Mouse (Mus musculus) neural tube, embryonic 15.5 days (tissue): ENCODE results near the gene Gm28551. TPM values are rescaled to one million over a fixed set of nuclear protein-coding genes. Genes with fewer than 3 reads are reported as not detected.
"Not testable (repeated sequence)": the region's sequence is repeated elsewhere in the genome, so short reads cannot be mapped to it uniquely, and the experiment has no call there.

Experiments used
- ATAC-seq: fragments of 200-750 bp; cut with Nextera tagmentation; 2 replicates; pipeline ENCODE4 v1.8.0; 2017; ENCODE audit warnings: mild to moderate bottlenecking, moderate TSS enrichment, moderate library complexity; ENCODE audit not compliant: low FRiP score
- H3K27ac ChIP-seq: fragments of 300-500 bp; sonication (generic); replicated peaks from 2 replicates; pipeline ENCODE4 v1.5.1; 2015; ENCODE audit warnings: mild to moderate bottlenecking, inconsistent platforms
- H3K27me3 ChIP-seq: fragments of 300-500 bp; sonication (generic); replicated peaks from 2 replicates; pipeline ENCODE4 v1.6.1; 2015; ENCODE audit warnings: inconsistent platforms
- H3K36me3 ChIP-seq: fragments of 300-500 bp; sonication (generic); 2 replicates; pipeline ENCODE4 v1.6.1; 2015; ENCODE audit warnings: inconsistent platforms
- H3K4me1 ChIP-seq: fragments of 300-500 bp; sonication (generic); 2 replicates; pipeline ENCODE4 v1.6.1; 2015; ENCODE audit warnings: inconsistent platforms
- H3K4me2 ChIP-seq: fragments of 300-500 bp; sonication (generic); 2 replicates; pipeline ENCODE4 v1.6.1; 2015; ENCODE audit warnings: inconsistent platforms, mild to moderate bottlenecking, moderate library complexity
- H3K4me3 ChIP-seq: fragments of 300-500 bp; sonication (generic); replicated peaks from 2 replicates; pipeline ENCODE4 v1.5.1; 2015; ENCODE audit warnings: mild to moderate bottlenecking, inconsistent platforms
- H3K9ac ChIP-seq: fragments of 300-500 bp; sonication (generic); replicated peaks from 2 replicates; pipeline ENCODE4 v1.6.1; 2015; ENCODE audit warnings: mild to moderate bottlenecking, inconsistent platforms
- H3K9me3 ChIP-seq: fragments of 300-500 bp; sonication (generic); replicated peaks from 2 replicates; pipeline ENCODE4 v1.6.1; 2016; ENCODE audit warnings: inconsistent platforms
- WGBS: fragments of 180-500 bp; shearing (Covaris S2); methylation state at CpG from one replicate; pipeline ENCODE4 v1.1.7; 2015; ENCODE audit warnings: mixed read lengths; 5-methylcytosine and 5-hydroxymethylcytosine counted together
- polyA plus RNA-seq: library from polyadenylated mRNA; unstranded; fragments of >200 nt; fragmentation: Nextera tagmentation; extraction: Ambion mirVana; gene quantifications from 2 replicates; pipeline ENCODE4 v1.2.1, GENCODE M21; 2015

Gene Gm28551
- 2.3 and 3.1 TPM in 2 replicates for polyA plus RNA-seq

- Histone ChIP-seq H3K27ac (peak within 1 kb of the TSS; percentile 93), H3K36me3 (peaks cover 14% of the 10 kb centered on the region), H3K9me3 (no peaks in the 10 kb centered on the region), H3K9ac (peak within 1 kb of the TSS; percentile 96), H3K27me3 (no peaks in the 10 kb centered on the region), H3K4me3 (peak within 1 kb of the TSS; percentile 90), H3K4me1 (peaks cover 9% of the 10 kb centered on the region), H3K4me2 (peak within 1 kb of the TSS; percentile 56)
- ATAC-seq = peak; percentile 100
- WGBS = 0% methylated on average over 44 of the region's 44 CpGs
These were observed at the start of gene Gm28551, which contains the start of the genes Asdurf and Asnsd1 for GRCm38 (mm10) chr1:53352327-53353261. Gene Gm28551, minus strand, starts transcription at chr1:53352667. Gene Asdurf, minus strand, starts transcription at chr1:53352619. Gene Asnsd1, minus strand, starts transcription at chr1:53352752.

GRCm38 (mm10) chr1:53393936-53394760, 41.7 kb upstream of the Gm28551 start:
- H3K9ac ChIP-seq, H3K9me3 ChIP-seq, H3K27ac ChIP-seq, H3K4me3 ChIP-seq, H3K36me3 ChIP-seq, H3K4me1 ChIP-seq, ATAC-seq, H3K27me3 ChIP-seq: not testable (repeated sequence)
- peak overlapping the region; percentile 39 for H3K4me2 ChIP-seq
- WGBS = 39% methylated on average over 21 of the region's 21 CpGs

GRCm38 (mm10) chr1:53388762-53389161, 36.3 kb upstream of the Gm28551 start:
- no peak; the same call in 1 of the 2 replicates for ATAC-seq
- Histone ChIP-seq H3K4me2 (no peak overlapping the region), H3K9ac (no peak overlapping the region), H3K36me3 (no peaks in the 10 kb centered on the region), H3K27ac (no peak overlapping the region), H3K27me3 (no peaks in the 10 kb centered on the region), H3K9me3 (no peaks in the 10 kb centered on the region), H3K4me1 (no peaks in the 10 kb centered on the region), H3K4me3 (no peak overlapping the region)
- 93% methylated on average over 12 of the region's 14 CpGs for WGBS

GRCm38 (mm10) chr1:53384085-53384688, 31.7 kb upstream of the Gm28551 start:
- 77% methylated on average over 6 of the region's 6 CpGs for WGBS

GRCm38 (mm10) chr1:53377731-53378130, 25.3 kb upstream of the Gm28551 start:
- 77% methylated on average over 3 of the region's 3 CpGs for WGBS
- Histone ChIP-seq H3K9me3 (no peaks in the 10 kb centered on the region), H3K36me3 (no peaks in the 10 kb centered on the region), H3K4me3 (no peak overlapping the region), H3K27me3 (no peaks in the 10 kb centered on the region), H3K27ac (no peak overlapping the region), H3K9ac (no peak overlapping the region), H3K4me1 (no peaks in the 10 kb centered on the region), H3K4me2 (no peak overlapping the region)
- no peak for ATAC-seq

More at GRCm38 (mm10) chr1:53384085-53384688, 31.7 kb upstream of the Gm28551 start:
- Histone ChIP-seq H3K4me2 (no peak overlapping the region), H3K4me3 (no peak overlapping the region), H3K27ac (no peak overlapping the region), H3K9ac (no peak overlapping the region), H3K36me3 (no peaks in the 10 kb centered on the region), H3K27me3 (no peaks in the 10 kb centered on the region), H3K4me1 (no peaks in the 10 kb centered on the region), H3K9me3 (no peaks in the 10 kb centered on the region)
- no peak for ATAC-seq

GRCm38 (mm10) chr1:53375965-53376364, 23.5 kb upstream of the Gm28551 start:
- H3K9me3 ChIP-seq, H3K27me3 ChIP-seq, H3K4me1 ChIP-seq, H3K4me3 ChIP-seq, H3K9ac ChIP-seq, ATAC-seq, H3K36me3 ChIP-seq, H3K27ac ChIP-seq, H3K4me2 ChIP-seq: not testable (repeated sequence)
- WGBS = 75% methylated on average over 2 of the region's 2 CpGs

- no peak overlapping the region for H3K27ac ChIP-seq
- H3K36me3 ChIP-seq = no peaks in the 10 kb centered on the region
- H3K9me3 ChIP-seq = no peaks in the 10 kb centered on the region
- H3K4me1 ChIP-seq = no peaks in the 10 kb centered on the region
- no peak for ATAC-seq
- no peaks in the 10 kb centered on the region for H3K27me3 ChIP-seq
- no peak overlapping the region for H3K9ac ChIP-seq
- no peak overlapping the region for H3K4me2 ChIP-seq
- H3K4me3 ChIP-seq = no peak overlapping the region
These were observed 6.5 kb upstream of the Gm28551 start for GRCm38 (mm10) chr1:53358988-53359387.

- H3K4me2 ChIP-seq = no peak overlapping the region
- peaks cover 15% of the 10 kb centered on the region; the same call in 1 of the 2 replicates for H3K9me3 ChIP-seq
- H3K9ac ChIP-seq = no peak overlapping the region
- WGBS = 99% methylated on average over 2 of the region's 2 CpGs
- H3K4me1 ChIP-seq = no peaks in the 10 kb centered on the region
- peaks cover 50% of the 10 kb centered on the region for H3K36me3 ChIP-seq
- no peak overlapping the region for H3K27ac ChIP-seq
- no peak for ATAC-seq
- no peaks in the 10 kb centered on the region for H3K27me3 ChIP-seq
- no peak overlapping the region for H3K4me3 ChIP-seq
These were observed 11.4 kb downstream of the Gm28551 start for GRCm38 (mm10) chr1:53341071-53341470.

GRCm38 (mm10) chr1:53337403-53337802, 15.1 kb downstream of the Gm28551 start:
- not testable (repeated sequence) for H3K4me1 ChIP-seq, H3K27ac ChIP-seq, H3K9ac ChIP-seq, H3K4me2 ChIP-seq, H3K27me3 ChIP-seq, H3K4me3 ChIP-seq, ATAC-seq
- peaks cover 21% of the 10 kb centered on the region for H3K36me3 ChIP-seq
- peaks cover 15% of the 10 kb centered on the region; the same call in 1 of the 2 replicates for H3K9me3 ChIP-seq
- WGBS = 72% methylated on average over 2 of the region's 2 CpGs

GRCm38 (mm10) chr1:53335465-53335864, 17.0 kb downstream of the Gm28551 start:
- Histone ChIP-seq H3K9ac (no peak overlapping the region), H3K36me3 (peaks cover 3% of the 10 kb centered on the region; the same call in 1 of the 2 replicates), H3K27me3 (no peaks in the 10 kb centered on the region), H3K4me1 (no peaks in the 10 kb centered on the region), H3K27ac (no peak overlapping the region), H3K4me3 (no peak overlapping the region), H3K4me2 (no peak overlapping the region), H3K9me3 (peaks cover 3% of the 10 kb centered on the region; the same call in 1 of the 2 replicates)
- no peak for ATAC-seq

GRCm38 (mm10) chr1:53333527-53333926, 18.9 kb downstream of the Gm28551 start:
- WGBS = 86% methylated on average over 5 of the region's 5 CpGs
- H3K9me3 ChIP-seq, H3K4me1 ChIP-seq, H3K4me3 ChIP-seq, H3K27me3 ChIP-seq, ATAC-seq, H3K4me2 ChIP-seq, H3K9ac ChIP-seq, H3K27ac ChIP-seq, H3K36me3 ChIP-seq: not testable (repeated sequence)
